In genomic region chr4:129239075-129239474, GRCm38 (mm10) we compare ENCODE assay signal across 8 mouse cellular contexts. TPM values are rescaled to one million over a fixed set of nuclear protein-coding genes. Genes with fewer than 3 reads are reported as not detected.
DNase-seq lines count a peak whose midpoint lies in the region; ATAC-seq lines count a peak whose summit lies in the region.

No protein-coding gene starts in this region.

- H3K4me1 ChIP-seq in forebrain, embryonic 16.5 days (replicated peaks; ENCODE audit: control insufficient read depth, insufficient read depth, low read length) = peaks cover 20% of the 10 kb centered on the region
- peaks cover 83% of the 10 kb centered on the region for H3K4me1 ChIP-seq in megakaryocyte, embryonic 14.5 days

- peak overlapping the region; percentile 73 for H3K9ac ChIP-seq in forebrain, embryonic 16.5 days (replicated peaks; ENCODE audit: low read depth, low read length)

- H3K4me2 ChIP-seq in forebrain, embryonic 16.5 days (ENCODE audit: low read length) = peak overlapping the region; percentile 94

- H3K4me3 ChIP-seq in forebrain, embryonic 16.5 days (replicated peaks; ENCODE audit: low read length) = peak overlapping the region; percentile 72
- peak overlapping the region; percentile 90 for H3K4me3 ChIP-seq in megakaryocyte, embryonic 14.5 days (replicated peaks)

- peak; percentile 97 for DNase-seq in ZHBTc4 (ENCODE audit: low read depth, low spot score)
- peak; percentile 76 for DNase-seq in cerebellum, adult 8-10 months
- DNase-seq in induced T-regulatory cell, adult 2 months (ENCODE audit: low read depth) = peak; percentile 61
- DNase-seq in left cerebral cortex, postnatal 14 days (ENCODE audit: low spot score in 2 of 2) = peak; percentile 54 to 67
- peak; percentile 80 to 83 for DNase-seq in right cerebral cortex, postnatal 10 days (ENCODE audit: low spot score in 2 of 2)
- DNase-seq in T-cell, adult 2 months (ENCODE audit: low spot score) = no peak

- H3K27me3 ChIP-seq in forebrain, embryonic 16.5 days (replicated peaks; ENCODE audit: control insufficient read depth, insufficient read depth, low read length) = 0 out of 2 replicates have a peak, but pooled peaks cover 3% of the 10 kb centered on the region
- H3K27me3 ChIP-seq in megakaryocyte, embryonic 14.5 days (replicated peaks) = peaks cover 75% of the 10 kb centered on the region

- intact Hi-C loops in left cerebral cortex, postnatal 14 days (cut with DNase I) = no loop called here

- no peak overlapping the region for H3K27ac ChIP-seq in forebrain, embryonic 16.5 days (ENCODE audit: low read length)

- under 1% methylated on average over 16 of the region's 29 CpGs for WGBS in forebrain, embryonic 16.5 days

- peak; percentile 82 for ATAC-seq in forebrain, embryonic 16.5 days

- H3K36me3 ChIP-seq in forebrain, embryonic 16.5 days (ENCODE audit: control insufficient read depth, insufficient read depth) = no peaks in the 10 kb centered on the region
- H3K36me3 ChIP-seq in megakaryocyte, embryonic 14.5 days (replicated peaks; ENCODE audit: low read length) = no peaks in the 10 kb centered on the region

- H3K9me3 ChIP-seq in forebrain, embryonic 16.5 days (ENCODE audit: control insufficient read depth, low read length) = no peaks in the 10 kb centered on the region
- no peaks in the 10 kb centered on the region for H3K9me3 ChIP-seq in megakaryocyte, embryonic 14.5 days

RNA-seq across cellular contexts. Expression of gene C77080, which starts 22.1 kb away (rescaled TPM):
- polyA plus RNA-seq in forebrain, embryonic 16.5 days (2015; fragmentation: Nextera tagmentation; extraction: Ambion mirVana) = 3.8 and 4.7 TPM in 2 replicates
- total RNA-seq in left cerebral cortex, postnatal 14 days (2021) = 10 to 100 TPM; 17.9 to 21.1 TPM
- 6.4 and 8.7 TPM in 2 replicates for polyA plus RNA-seq in megakaryocyte, embryonic 14.5 days (2012; ENCODE audit: insufficient read depth, low replicate concordance)

RNA-seq across cellular contexts. Expression of gene Sync, which starts 48.3 kb away (rescaled TPM):
- 0.31 and 0.38 TPM in 2 replicates for polyA plus RNA-seq in forebrain, embryonic 16.5 days (2015; fragmentation: Nextera tagmentation; extraction: Ambion mirVana)
- 1 to 10 TPM; 1.2 to 2.2 TPM for total RNA-seq in left cerebral cortex, postnatal 14 days (2021)
- polyA plus RNA-seq in megakaryocyte, embryonic 14.5 days (2012; ENCODE audit: insufficient read depth, low replicate concordance) = not detected in 2 replicates

RNA-seq across cellular contexts. Expression of gene Yars, which starts 49.5 kb away (rescaled TPM):
- polyA plus RNA-seq in forebrain, embryonic 16.5 days (2015; fragmentation: Nextera tagmentation; extraction: Ambion mirVana) = 116 and 122 TPM in 2 replicates
- 100 to 1,000 TPM; 103 to 110 TPM for total RNA-seq in left cerebral cortex, postnatal 14 days (2021)
- 2.2 and 17.4 TPM in 2 replicates for polyA plus RNA-seq in megakaryocyte, embryonic 14.5 days (2012; ENCODE audit: insufficient read depth, low replicate concordance)

RNA-seq across cellular contexts. Expression of gene S100pbp, which starts 49.5 kb away (rescaled TPM):
- polyA plus RNA-seq in forebrain, embryonic 16.5 days (2015; fragmentation: Nextera tagmentation; extraction: Ambion mirVana) = 16.9 and 17.2 TPM in 2 replicates
- total RNA-seq in left cerebral cortex, postnatal 14 days (2021) = 10 to 100 TPM; 35.3 to 35.5 TPM
- polyA plus RNA-seq in megakaryocyte, embryonic 14.5 days (2012; ENCODE audit: insufficient read depth, low replicate concordance) = 0.90 and 2.0 TPM in 2 replicates
